11 mouse cellular contexts compared by ENCODE assay signal in genomic region chr7:89560939-89561338, GRCm38 (mm10). TPM values are rescaled to one million over a fixed set of nuclear protein-coding genes. Genes with fewer than 3 reads are reported as not detected.
DNase-seq lines count a peak whose midpoint lies in the region.
"Had no signal": no experiment of that assay in that cellular context is flagged by ENCODE, and none has a peak within 500 bp of the region (broad histone marks: within the 10 kb centered on the region; RNA-seq: fewer than 3 reads in every experiment).

No protein-coding gene starts in this region.

- no peaks in the 10 kb centered on the region for H3K9me3 ChIP-seq in forebrain, embryonic 10.5 days
- H3K9me3 ChIP-seq: midbrain, embryonic 12.5 days had no signal

- no peaks in the 10 kb centered on the region for H3K27me3 ChIP-seq in forebrain, embryonic 10.5 days (ENCODE audit: poor library complexity, severe bottlenecking)
- H3K27me3 ChIP-seq: midbrain, embryonic 12.5 days had no signal

- H3K4me1 ChIP-seq in forebrain, embryonic 10.5 days, result peaks cover 16% of the 10 kb centered on the region
- H3K4me1 ChIP-seq: midbrain, embryonic 12.5 days had no signal

- H3K4me3 ChIP-seq in forebrain, embryonic 10.5 days, result no peak overlapping the region
- H3K4me3 ChIP-seq: midbrain, embryonic 12.5 days had no signal

- 85% methylated on average over 3 of the region's 3 CpGs for WGBS in forebrain, embryonic 10.5 days

- DNase-seq in frontal cortex, adult 2 months (ENCODE audit: extremely low spot score in 1 of 2, low spot score in 1 of 2), result peak; percentile 26 to 76
- no peak for DNase-seq in frontal cortex, postnatal 25 days (ENCODE audit: low spot score in 2 of 2)
- DNase-seq in right cerebral cortex, postnatal 25 days, result peak; percentile 47
- no peak for DNase-seq in right cerebral cortex, postnatal 4 days
- peak; percentile 45 for DNase-seq in adrenal gland, postnatal 25 days
- peak; percentile 44 to 64 for DNase-seq in right cerebral cortex, postnatal 36 days (ENCODE audit: low spot score in 2 of 2)
- no peak for DNase-seq in cerebellum, adult 9-10 months
- no peak for DNase-seq in forebrain, embryonic 10.5 days (ENCODE audit: extremely low spot score, low spot score)
- DNase-seq: heart, postnatal 14 days; lung, embryonic 14.5 days had no signal

- H3K36me3 ChIP-seq in forebrain, embryonic 10.5 days (replicated peaks), result no peaks in the 10 kb centered on the region
- H3K36me3 ChIP-seq: midbrain, embryonic 12.5 days had no signal

- no peak overlapping the region for H3K27ac ChIP-seq in forebrain, embryonic 10.5 days
- H3K27ac ChIP-seq: midbrain, embryonic 12.5 days had no signal

RNA-seq across cellular contexts. Expression of gene Prss23, which starts 34.0 kb away (rescaled TPM):
- polyA plus RNA-seq in frontal cortex, adult 2 months (2012; rRNA removed), result 68.7 and 101 TPM in 2 replicates
- 8.3 and 9.5 TPM in 2 replicates for total RNA-seq in adrenal gland, postnatal 25 days (2021)
- 32.0 and 36.5 TPM in 2 replicates for polyA plus RNA-seq in forebrain, embryonic 10.5 days (2016; fragmentation: Nextera tagmentation; extraction: Ambion mirVana)

Comparison
In these comparisons a context has a peak if more than half of its experiments do, and no peak if none do; other contexts are left out.
1. DNase-seq: peak in frontal cortex, adult 2 months (2 of 2), right cerebral cortex, postnatal 25 days (single experiment), adrenal gland, postnatal 25 days (single experiment) and right cerebral cortex, postnatal 36 days (2 of 2); none in frontal cortex, postnatal 25 days (0 of 2), right cerebral cortex, postnatal 4 days (single experiment), cerebellum, adult 9-10 months (single experiment) and forebrain, embryonic 10.5 days (single experiment).